23 mouse cellular contexts compared by ENCODE assay signal in genomic region chr19:37262389-37262788, GRCm38 (mm10). TPM values are rescaled to one million over a fixed set of nuclear protein-coding genes. Genes with fewer than 3 reads are reported as not detected.
DNase-seq lines count a peak whose midpoint lies in the region; ATAC-seq and TF ChIP-seq lines count a peak whose summit lies in the region.
"Had no signal": no experiment of that assay in that cellular context is flagged by ENCODE, and none has a peak within 500 bp of the region (broad histone marks: within the 10 kb centered on the region; RNA-seq: fewer than 3 reads in every experiment).

No protein-coding gene starts in this region.

- H3K9ac ChIP-seq in lung, postnatal 0 days (replicated peaks; ENCODE audit: low read depth), result no peak overlapping the region
- H3K9ac ChIP-seq in hindbrain, embryonic 12.5 days, result no peak overlapping the region
- H3K9ac ChIP-seq: embryonic facial prominence, embryonic 12.5 days; forebrain, postnatal 0 days; heart, embryonic 15.5 days; hindbrain, embryonic 14.5 days; limb, embryonic 13.5 days; midbrain, embryonic 13.5 days had no signal

- peak; percentile 49 for DNase-seq in kidney, adult 9 months
- no peak for DNase-seq in kidney, postnatal 10 days
- peak; percentile 7 for DNase-seq in lung, postnatal 0 days (ENCODE audit: low spot score)
- no peak for DNase-seq in lung, postnatal 4 days
- DNase-seq in NIH3T3 (ENCODE audit: low read depth), result peak; percentile 78
- no peak for DNase-seq in heart, adult 11 months
- DNase-seq: adrenal gland, postnatal 36 days; cerebellum, adult 11-12 months; cerebellum, postnatal 10 days; forebrain, postnatal 0 days; gastrocnemius, postnatal 36 days; heart, postnatal 36 days; lung, adult 2 months; right cerebral cortex, postnatal 14 days; spleen, adult 18-20 months; thymus, postnatal 25 days had no signal

- H3K27me3 ChIP-seq in lung, postnatal 0 days (replicated peaks; ENCODE audit: insufficient read depth, low read length), result no peaks in the 10 kb centered on the region
- no peaks in the 10 kb centered on the region for H3K27me3 ChIP-seq in hindbrain, embryonic 12.5 days
- H3K27me3 ChIP-seq: embryonic facial prominence, embryonic 12.5 days; heart, embryonic 15.5 days; limb, embryonic 13.5 days; midbrain, embryonic 13.5 days had no signal

- no peak for ATAC-seq in lung, postnatal 0 days
- no peak for ATAC-seq in hindbrain, embryonic 12.5 days (ENCODE audit: low FRiP score)
- ATAC-seq: forebrain, postnatal 0 days; midbrain, embryonic 13.5 days had no signal

- H3K4me2 ChIP-seq in lung, postnatal 0 days (replicated peaks; ENCODE audit: low read depth, low read length), result no peak overlapping the region
- H3K4me2 ChIP-seq in hindbrain, embryonic 12.5 days (replicated peaks), result no peak overlapping the region
- H3K4me2 ChIP-seq: embryonic facial prominence, embryonic 12.5 days; heart, embryonic 15.5 days; hindbrain, embryonic 14.5 days; limb, embryonic 13.5 days; midbrain, embryonic 13.5 days had no signal

- no peak overlapping the region for H3K4me3 ChIP-seq in lung, postnatal 0 days (ENCODE audit: low read depth, low read length)
- H3K4me3 ChIP-seq in hindbrain, embryonic 12.5 days, result no peak overlapping the region
- H3K4me3 ChIP-seq: embryonic facial prominence, embryonic 12.5 days; heart, embryonic 15.5 days; limb, embryonic 13.5 days; megakaryocyte, embryonic 14.5 days; midbrain, embryonic 13.5 days had no signal

- H3K36me3 ChIP-seq in lung, postnatal 0 days (ENCODE audit: insufficient read depth, low read length), result no peaks in the 10 kb centered on the region
- no peaks in the 10 kb centered on the region for H3K36me3 ChIP-seq in hindbrain, embryonic 12.5 days
- H3K36me3 ChIP-seq: embryonic facial prominence, embryonic 12.5 days; heart, embryonic 15.5 days; limb, embryonic 13.5 days; midbrain, embryonic 13.5 days had no signal

- H3K9me3 ChIP-seq in lung, postnatal 0 days (ENCODE audit: low read length), result no peaks in the 10 kb centered on the region
- H3K9me3 ChIP-seq in hindbrain, embryonic 12.5 days (replicated peaks), result no peaks in the 10 kb centered on the region; the same call in 1 of the 2 replicates
- H3K9me3 ChIP-seq: embryonic facial prominence, embryonic 12.5 days; heart, embryonic 15.5 days; limb, embryonic 13.5 days; midbrain, embryonic 13.5 days had no signal

- no peak overlapping the region for H3K27ac ChIP-seq in lung, postnatal 0 days (ENCODE audit: low read length)
- no peak overlapping the region for H3K27ac ChIP-seq in hindbrain, embryonic 12.5 days
- H3K27ac ChIP-seq: embryonic facial prominence, embryonic 12.5 days; heart, embryonic 15.5 days; hindbrain, embryonic 14.5 days; limb, embryonic 13.5 days; midbrain, embryonic 13.5 days had no signal

- no peak for TF ChIP-seq EP300 in lung, postnatal 0 days (IDR thresholded peaks at IDR 0.05)

- TF ChIP-seq CTCF in lung, postnatal 0 days (IDR thresholded peaks at IDR 0.05), result no peak

- no peaks in the 10 kb centered on the region for H3K4me1 ChIP-seq in lung, postnatal 0 days (ENCODE audit: insufficient read depth, low read depth, low read length)
- peaks cover 10% of the 10 kb centered on the region; the same call in 1 of the 2 replicates for H3K4me1 ChIP-seq in hindbrain, embryonic 12.5 days
- H3K4me1 ChIP-seq: embryonic facial prominence, embryonic 12.5 days; limb, embryonic 13.5 days had no signal

- WGBS in lung, postnatal 0 days, result 39% methylated on average over 4 of the region's 4 CpGs
- 70% methylated on average over 4 of the region's 4 CpGs for WGBS in hindbrain, embryonic 12.5 days

RNA-seq across cellular contexts. Expression of gene Cpeb3, which starts 54.0 kb away (rescaled TPM):
- 1.3 and 2.3 TPM in 2 replicates for polyA plus RNA-seq in lung, postnatal 0 days (2015; fragmentation: Nextera tagmentation; extraction: Ambion mirVana)
- polyA plus RNA-seq in hindbrain, embryonic 12.5 days (2016; fragmentation: Nextera tagmentation; extraction: Ambion mirVana), result 6.2 and 7.0 TPM in 2 replicates

RNA-seq across cellular contexts. Expression of gene March5, which starts 55.0 kb away (rescaled TPM):
- 83.1 and 97.6 TPM in 2 replicates for polyA plus RNA-seq in lung, postnatal 0 days (2015; fragmentation: Nextera tagmentation; extraction: Ambion mirVana)
- 151 and 154 TPM in 2 replicates for polyA plus RNA-seq in hindbrain, embryonic 12.5 days (2016; fragmentation: Nextera tagmentation; extraction: Ambion mirVana)

Comparison
In these comparisons a context has a peak if more than half of its experiments do, and no peak if none do; other contexts are left out.
1. DNase-seq: peak in kidney, adult 9 months (single experiment), lung, postnatal 0 days (single experiment) and NIH3T3 (single experiment); none in kidney, postnatal 10 days (single experiment), lung, postnatal 4 days (0 of 2) and heart, adult 11 months (single experiment).